Mouse (Mus musculus) urinary bladder, postnatal 14 days (tissue): ENCODE measurements around the gene Chn2.

ENCODE experiments used
- DNase-seq: peaks from one replicate; pipeline ENCODE4 v3.0.0; 2021; ENCODE audit warnings: low spot score

Gene Chn2

DNA sequence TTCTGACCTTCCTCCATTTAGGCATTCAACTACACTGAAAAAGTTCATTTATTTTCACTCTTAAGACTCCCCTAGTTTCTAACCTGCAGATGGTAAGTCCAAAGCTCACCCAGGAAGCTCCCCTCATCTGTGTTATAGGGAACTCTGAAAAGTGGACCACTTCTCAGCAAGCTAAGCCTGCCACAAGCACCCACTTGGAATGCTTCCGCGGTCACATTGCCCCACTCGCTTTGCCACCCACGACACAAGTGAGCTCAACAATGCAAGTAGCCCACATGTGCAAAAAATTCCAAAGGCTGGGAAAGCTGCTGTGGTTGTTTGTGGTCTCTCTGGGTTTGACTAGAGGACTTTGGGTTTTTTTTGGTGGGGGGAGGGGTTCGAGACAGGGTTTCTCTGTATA lies 301.8 kb downstream of the Chn2 start:
- DNase-seq, result no peak

DNA sequence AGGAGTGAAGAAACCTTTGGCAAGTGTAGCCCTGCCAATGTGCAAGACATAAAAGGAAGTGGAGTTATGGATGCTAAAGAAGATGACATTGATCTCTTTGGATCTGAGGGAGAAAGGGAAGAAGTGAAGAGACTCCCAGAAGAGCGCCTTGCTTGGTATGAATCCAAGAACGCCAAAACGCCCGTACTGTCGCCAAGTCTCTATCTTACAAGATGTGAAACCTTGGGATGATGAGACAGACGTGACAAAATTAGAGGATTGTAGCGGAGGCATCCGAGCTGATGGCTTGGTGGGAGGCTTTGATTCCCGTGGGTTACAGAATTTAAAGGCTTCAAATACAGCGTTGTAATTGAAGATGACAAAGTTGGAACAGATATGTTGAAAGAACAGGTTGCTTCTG lies 302.9 kb downstream of the Chn2 start:
- DNase-seq, result no peak
